Comparison of ENCODE assay signal across 9 mouse cellular contexts in the genomic region with DNA sequence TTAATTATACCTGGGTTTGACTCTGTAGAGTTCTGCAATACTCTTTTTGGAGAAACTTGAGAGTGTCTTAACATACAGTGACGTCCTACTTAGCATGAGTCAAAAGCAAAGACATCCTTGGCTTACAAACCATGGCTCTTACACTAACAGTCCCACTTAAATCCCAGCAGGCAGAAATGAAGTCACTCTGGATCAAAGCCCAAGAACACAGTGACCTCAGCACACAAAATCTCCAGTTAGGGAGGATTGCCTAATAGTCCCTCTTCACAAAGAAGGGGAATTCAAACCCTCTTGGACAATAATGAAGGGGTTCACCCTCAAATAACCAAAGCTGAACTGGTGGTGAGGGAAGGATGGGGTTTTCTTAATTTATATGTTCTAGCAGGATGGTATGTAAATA. TPM values are rescaled to one million over a fixed set of nuclear protein-coding genes. Genes with fewer than 3 reads are reported as not detected.
A peak's percentile ranks its signal among the peaks of the same experiment; 100 is the strongest.
DNase-seq lines count a peak whose midpoint lies in the region; ATAC-seq lines count a peak whose summit lies in the region.
"Had no signal": no experiment of that assay in that cellular context is flagged by ENCODE, and none has a peak within 500 bp of the region (broad histone marks: within the 10 kb centered on the region; RNA-seq: fewer than 3 reads in every experiment).

No protein-coding gene starts in this region.

- DNase-seq in ovary, adult 18-20 months (ENCODE audit: low spot score), result peak; percentile 25
- DNase-seq in ovary, postnatal 36 days (ENCODE audit: low spot score), result no peak
- DNase-seq in fat pad, adult 2 months (ENCODE audit: extremely low read depth, low read depth, low spot score), result peak; percentile 28
- peak; percentile 83 to 84 for DNase-seq in heart, postnatal 10 days
- peak; percentile 83 for DNase-seq in skeletal muscle tissue, adult 2 months (ENCODE audit: low read depth, low spot score)
- no peak for DNase-seq in cerebellum, adult 9-11 months
- DNase-seq in thymus, postnatal 0 days (ENCODE audit: low spot score), result no peak

- no peak overlapping the region for H3K4me2 ChIP-seq in hindbrain, embryonic 16.5 days (ENCODE audit: low read length)
- H3K4me2 ChIP-seq: neural tube, embryonic 13.5 days had no signal

- H3K4me3 ChIP-seq in hindbrain, embryonic 16.5 days (ENCODE audit: low read length), result no peak overlapping the region
- H3K4me3 ChIP-seq: neural tube, embryonic 13.5 days had no signal

- no peak overlapping the region for H3K27ac ChIP-seq in hindbrain, embryonic 16.5 days (ENCODE audit: low read depth, low read length)
- H3K27ac ChIP-seq: neural tube, embryonic 13.5 days had no signal

- no peaks in the 10 kb centered on the region for H3K9me3 ChIP-seq in hindbrain, embryonic 16.5 days (ENCODE audit: control insufficient read depth, low read length)
- H3K9me3 ChIP-seq: neural tube, embryonic 13.5 days had no signal

- H3K4me1 ChIP-seq in hindbrain, embryonic 16.5 days (ENCODE audit: control insufficient read depth, insufficient read depth, low read depth, low read length), result peaks cover 5% of the 10 kb centered on the region

- H3K9ac ChIP-seq in hindbrain, embryonic 16.5 days (ENCODE audit: low read depth, low read length), result no peak overlapping the region
- H3K9ac ChIP-seq: neural tube, embryonic 13.5 days had no signal

- no peaks in the 10 kb centered on the region for H3K36me3 ChIP-seq in hindbrain, embryonic 16.5 days (ENCODE audit: control insufficient read depth, insufficient read depth, low read length)
- H3K36me3 ChIP-seq: neural tube, embryonic 13.5 days had no signal

- no peak for ATAC-seq in hindbrain, embryonic 16.5 days

- intact Hi-C loops in heart, postnatal 10 days (cut with DNase I), result no loop called here

- no peaks in the 10 kb centered on the region for H3K27me3 ChIP-seq in hindbrain, embryonic 16.5 days (replicated peaks; ENCODE audit: control insufficient read depth, insufficient read depth, low read length)
- H3K27me3 ChIP-seq: neural tube, embryonic 13.5 days had no signal

- 70% methylated on average over 1 of the region's 1 CpGs for WGBS in hindbrain, embryonic 16.5 days

RNA-seq across cellular contexts. Expression of gene Fstl1, which starts 48.0 kb away (rescaled TPM):
- total RNA-seq in heart, postnatal 10 days (2021), result 100 to 1,000 TPM; 352 to 420 TPM
- polyA plus RNA-seq in thymus, postnatal 0 days (2015; fragmentation: Nextera tagmentation; extraction: Ambion mirVana), result 59.9 and 70.6 TPM in 2 replicates
- polyA plus RNA-seq in hindbrain, embryonic 16.5 days (2015; fragmentation: Nextera tagmentation; extraction: Ambion mirVana), result 81.2 and 110 TPM in 2 replicates

Comparison
In these comparisons a context has a peak if more than half of its experiments do, and no peak if none do; other contexts are left out.
1. DNase-seq: peak in ovary, adult 18-20 months (single experiment), fat pad, adult 2 months (single experiment), heart, postnatal 10 days (2 of 2) and skeletal muscle tissue, adult 2 months (single experiment); none in ovary, postnatal 36 days (single experiment), cerebellum, adult 9-11 months (single experiment) and thymus, postnatal 0 days (single experiment).